Mouse (Mus musculus) embryonic fibroblast, embryonic 13.5 days (primary cell): Measurements from ENCODE around the gene Ushbp1.

Experiments used
- CTCF ChIP-seq: IDR thresholded peaks from 2 replicates; pipeline ENCODE4 v1.5.1; 2011; ENCODE audit warnings: mild to moderate bottlenecking, control low read depth, low read length, moderate library complexity, borderline replicate concordance; ENCODE audit not compliant: insufficient read depth
- POLR2A ChIP-seq: IDR thresholded peaks from 2 replicates; pipeline ENCODE4 v1.6.1; 2011; ENCODE audit warnings: low read depth, mild to moderate bottlenecking, control low read depth, low read length, moderate library complexity

DNA sequence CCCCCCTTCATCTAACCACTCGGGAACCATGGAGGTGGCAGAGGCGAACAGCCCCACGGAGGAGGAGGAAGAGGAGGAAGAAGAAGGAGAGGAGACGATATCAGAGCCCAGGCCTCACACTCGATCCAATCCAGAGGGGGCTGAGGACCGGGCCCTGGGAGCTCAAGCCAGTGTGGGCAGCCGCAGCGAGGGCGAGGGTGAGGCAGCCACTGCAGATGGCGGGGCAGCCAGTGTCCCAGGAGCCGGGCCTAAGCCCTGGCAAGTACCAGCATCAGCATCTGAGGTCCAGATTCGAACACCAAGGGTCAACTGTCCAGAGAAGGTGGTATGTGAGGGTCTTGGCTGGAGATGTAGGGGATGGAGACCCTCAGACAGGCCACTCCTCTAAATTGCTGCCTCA lies 2.1 kb upstream of the Ushbp1 start:
- no peak for TF ChIP-seq CTCF
- no peak for TF ChIP-seq POLR2A
